Mouse (Mus musculus): ENCODE measurements around the gene Gm49355. TPM values are rescaled to one million over a fixed set of nuclear protein-coding genes. Genes with fewer than 3 reads are reported as not detected.
"Not testable (repeated sequence)": the region's sequence is repeated elsewhere in the genome, so short reads cannot be mapped to it uniquely, and the experiment has no call there.

Gene Gm49355
- total RNA-seq (2017): 0.23 TPM in 1 of 2 replicates, not detected in the other

DNA sequence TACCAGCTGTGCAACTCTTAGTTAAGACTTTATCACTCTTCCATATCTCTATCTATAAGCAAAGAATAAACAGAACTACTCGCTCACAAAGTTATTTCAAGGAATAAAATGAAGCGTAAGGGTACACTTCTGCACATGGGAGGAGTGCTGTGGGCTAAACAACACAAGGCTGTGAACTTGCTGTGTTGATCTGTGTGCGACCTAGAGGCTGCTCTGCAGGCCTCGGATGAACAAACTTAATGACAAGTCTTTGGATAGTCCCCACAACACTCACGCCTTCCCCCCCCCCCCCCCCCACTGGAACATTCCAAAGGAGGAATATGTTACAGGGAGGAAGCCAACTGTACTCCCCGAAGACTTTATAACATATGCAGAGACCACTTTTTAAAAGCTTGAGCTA, at the start of gene Gm49355:
Gm49355 (plus strand) TSS at position 336 of the 400 bp plus-strand sequence.
- no peak for ATAC-seq (ENCODE audit: extremely low read depth, insufficient number of reproducible peaks, low FRiP score, poor library complexity, severe bottlenecking)

DNA sequence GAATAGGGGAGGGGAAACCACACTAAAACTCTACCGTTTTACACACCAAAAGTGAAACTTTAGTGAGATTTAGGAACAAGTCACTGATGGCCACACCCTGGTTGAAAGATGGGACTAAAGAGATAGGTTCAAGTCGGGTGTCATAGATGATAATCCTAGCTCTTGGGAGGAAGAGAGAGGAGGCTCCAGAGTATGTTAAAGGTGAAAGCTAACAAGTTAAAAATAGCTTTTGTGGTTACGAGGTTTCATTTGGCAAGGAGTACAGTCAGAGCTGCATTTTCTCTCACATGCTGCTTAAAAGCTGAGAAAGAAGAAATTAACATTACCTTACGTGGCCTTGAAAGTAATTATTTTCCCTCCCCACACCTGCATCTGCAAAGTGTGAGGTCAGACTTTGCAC, 40.0 kb upstream of the Gm49355 start:
- no peak for ATAC-seq (ENCODE audit: extremely low read depth, insufficient number of reproducible peaks, low FRiP score, poor library complexity, severe bottlenecking)

DNA sequence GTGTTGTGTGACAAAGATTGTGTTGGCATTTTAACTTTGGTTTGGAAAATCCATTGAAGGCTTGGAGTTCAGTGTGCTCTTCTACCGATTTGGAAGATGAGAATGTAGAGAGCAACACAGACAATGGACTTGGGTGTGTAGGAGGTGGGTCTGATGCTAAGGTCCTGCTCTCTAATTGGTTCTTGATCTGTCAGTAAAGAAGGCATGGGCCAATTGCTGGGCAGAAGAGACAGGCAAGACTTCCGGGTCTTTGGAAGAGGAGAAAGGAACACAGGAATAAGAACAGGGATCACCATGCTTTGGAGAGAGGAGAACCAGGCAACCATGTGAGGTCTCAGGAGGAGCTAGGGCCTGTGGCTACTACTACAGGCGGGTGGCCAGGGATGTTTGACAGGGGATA, 7.7 kb upstream of the Gm49355 start:
- ATAC-seq (ENCODE audit: extremely low read depth, insufficient number of reproducible peaks, low FRiP score, poor library complexity, severe bottlenecking): no peak

DNA sequence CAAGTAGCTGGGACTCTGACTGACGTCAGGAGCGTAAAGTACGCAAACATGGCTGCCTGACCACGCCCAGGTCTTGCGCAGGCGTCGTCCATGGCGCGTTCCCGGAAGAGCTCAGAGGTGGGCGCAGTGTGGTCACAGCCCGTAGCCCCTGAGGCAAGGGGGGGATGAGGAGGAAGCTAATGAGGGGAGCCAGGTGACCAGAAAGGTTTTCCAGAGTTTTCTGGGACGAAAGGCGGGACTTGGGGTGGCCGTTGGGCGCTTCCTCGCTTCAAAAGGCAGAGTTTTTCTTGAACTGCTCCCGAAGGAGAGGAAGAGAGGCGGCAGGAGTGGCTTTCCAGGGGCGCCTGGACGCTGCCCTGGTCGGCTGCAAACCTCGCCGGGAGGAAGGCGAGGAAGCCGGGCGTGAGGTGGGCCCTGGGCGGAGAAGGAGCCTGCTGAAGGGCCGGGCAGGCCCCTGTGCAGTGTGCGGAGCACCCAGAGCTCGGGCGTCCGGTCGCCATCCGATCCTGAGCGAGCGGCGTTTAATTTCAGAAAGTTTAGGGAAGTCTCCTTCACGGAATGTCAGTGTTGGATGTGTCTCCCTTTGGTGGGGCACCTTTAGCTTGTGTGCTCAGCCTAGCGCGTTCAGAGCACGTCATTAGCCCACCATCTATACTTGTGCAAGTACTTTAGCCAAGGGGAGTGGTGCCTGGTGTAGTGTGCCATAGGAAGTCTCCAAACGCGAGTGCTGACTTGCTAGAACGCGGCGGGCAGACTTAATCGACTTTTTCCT, 551 bp downstream of the Gm49355 start, which contains the start of gene 3830406C13Rik:
3830406C13Rik (plus strand) TSS at position 33 of the 772 bp plus-strand sequence.
- peak; percentile 89 for ATAC-seq (ENCODE audit: extremely low read depth, insufficient number of reproducible peaks, low FRiP score, poor library complexity, severe bottlenecking)

DNA sequence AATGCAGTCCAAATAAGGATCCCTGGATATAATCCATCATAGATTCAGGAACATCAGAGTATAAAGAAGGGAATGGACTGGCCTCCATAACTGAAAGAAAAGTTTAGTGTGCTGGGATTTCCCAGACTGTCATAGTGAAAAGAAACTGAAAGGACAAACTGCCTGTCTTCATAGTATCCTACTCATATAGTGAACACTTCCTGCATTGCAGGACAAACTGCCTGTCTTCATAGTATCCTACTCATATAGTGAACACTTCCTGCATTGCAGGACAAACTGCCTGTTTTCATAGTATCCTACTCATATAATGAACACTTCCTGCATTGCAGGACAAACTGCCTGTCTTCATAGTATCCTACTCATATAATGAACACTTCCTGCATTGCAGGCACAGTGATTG, 6.0 kb downstream of the Gm49355 start:
- ATAC-seq (ENCODE audit: extremely low read depth, insufficient number of reproducible peaks, low FRiP score, poor library complexity, severe bottlenecking): not testable (repeated sequence)

DNA sequence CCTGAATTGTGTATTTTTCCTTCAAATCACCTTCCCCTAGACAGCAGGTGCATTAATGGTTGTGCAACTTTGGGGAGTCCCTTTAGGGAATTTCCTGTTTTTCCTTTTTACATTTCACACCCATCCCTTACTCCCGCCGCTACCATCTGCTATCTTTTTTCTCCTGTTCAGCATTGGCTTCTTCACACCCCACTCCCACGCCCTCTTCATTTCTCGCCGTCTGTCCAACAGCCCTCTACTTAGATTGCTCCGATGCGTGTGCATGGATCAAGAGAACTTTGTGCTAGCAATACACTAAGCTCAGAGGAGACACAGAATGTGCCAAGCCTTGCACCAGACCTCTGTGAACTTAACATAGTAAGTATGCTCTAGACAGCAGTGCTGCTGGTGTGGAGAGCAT, 12.6 kb downstream of the Gm49355 start:
- ATAC-seq (ENCODE audit: extremely low read depth, insufficient number of reproducible peaks, low FRiP score, poor library complexity, severe bottlenecking): no peak

DNA sequence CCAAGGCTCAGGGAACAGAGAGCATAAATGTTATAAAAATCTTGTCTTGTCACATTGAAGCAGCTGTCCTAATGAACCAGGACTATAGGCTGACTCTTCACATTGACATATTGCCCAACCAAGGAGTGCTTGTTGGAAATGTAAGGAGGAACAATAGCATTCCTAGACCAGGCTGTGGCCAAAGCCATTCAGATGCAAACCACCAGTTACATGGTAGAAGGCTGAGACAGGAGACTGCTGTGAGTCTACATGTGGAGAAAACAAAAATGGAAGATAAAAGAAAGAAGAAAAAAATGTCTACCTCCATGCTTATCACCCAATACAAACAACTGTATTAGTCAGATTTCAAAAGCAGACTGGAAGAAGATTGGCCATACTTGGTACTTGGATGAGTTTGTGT, 15.4 kb downstream of the Gm49355 start:
- no peak for ATAC-seq (ENCODE audit: extremely low read depth, insufficient number of reproducible peaks, low FRiP score, poor library complexity, severe bottlenecking)

DNA sequence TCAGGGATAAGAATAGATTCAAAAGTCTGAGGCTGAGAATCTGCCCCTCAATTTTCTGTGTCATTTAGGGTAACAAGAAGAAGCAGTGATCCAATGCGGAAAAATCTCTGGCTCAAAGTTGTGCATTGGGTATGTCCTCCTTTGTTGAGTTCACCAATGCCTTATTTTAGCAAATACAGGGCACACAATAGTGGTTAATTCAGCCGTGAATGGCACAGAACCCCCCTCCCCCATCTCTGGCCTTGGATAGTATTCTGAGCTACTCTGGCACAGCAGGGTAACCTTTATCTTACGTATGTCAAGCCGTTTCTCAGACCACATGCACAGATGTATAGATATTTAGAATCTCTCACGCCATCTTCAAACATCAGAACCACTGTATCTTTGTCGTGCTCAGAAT, 15.9 kb downstream of the Gm49355 start:
- no peak for ATAC-seq (ENCODE audit: extremely low read depth, insufficient number of reproducible peaks, low FRiP score, poor library complexity, severe bottlenecking)

DNA sequence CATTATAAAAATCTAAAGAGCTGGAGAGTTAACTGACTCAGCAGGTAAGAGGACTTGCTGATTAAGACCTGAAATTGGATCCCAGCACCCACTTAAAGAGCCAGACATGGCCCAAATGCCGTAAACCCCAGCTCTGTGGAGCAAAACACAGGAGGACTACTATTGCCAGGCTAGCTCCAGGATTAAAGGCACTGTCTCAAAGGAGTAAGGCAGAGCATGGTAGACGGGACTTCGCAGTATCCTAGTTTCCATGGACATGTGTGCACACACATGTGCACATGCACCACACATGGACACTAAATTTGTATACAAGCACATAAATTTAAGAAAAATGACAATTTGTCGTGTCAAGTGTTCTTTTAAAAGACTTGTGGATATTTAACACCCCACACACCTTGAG, 16.5 kb downstream of the Gm49355 start:
- ATAC-seq (ENCODE audit: extremely low read depth, insufficient number of reproducible peaks, low FRiP score, poor library complexity, severe bottlenecking): no peak

DNA sequence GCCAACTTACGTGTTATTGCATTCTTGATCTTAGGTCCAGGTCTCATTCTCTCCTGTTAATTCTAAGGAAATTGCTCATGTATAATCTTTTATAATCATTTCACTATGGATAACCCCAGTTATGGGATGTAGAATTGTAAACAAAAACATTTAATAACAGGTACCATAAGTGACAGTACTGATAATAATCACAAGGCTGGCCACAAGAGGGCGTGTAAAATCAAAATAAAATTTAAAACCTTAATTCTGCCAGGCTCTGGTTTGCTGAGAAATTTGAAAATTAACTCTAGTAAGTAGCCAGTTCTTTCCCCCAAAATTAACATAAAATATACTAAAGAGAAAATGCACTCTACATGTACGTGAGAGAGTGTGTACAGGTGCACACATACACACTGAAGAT, 16.9 kb downstream of the Gm49355 start:
- no peak for ATAC-seq (ENCODE audit: extremely low read depth, insufficient number of reproducible peaks, low FRiP score, poor library complexity, severe bottlenecking)

DNA sequence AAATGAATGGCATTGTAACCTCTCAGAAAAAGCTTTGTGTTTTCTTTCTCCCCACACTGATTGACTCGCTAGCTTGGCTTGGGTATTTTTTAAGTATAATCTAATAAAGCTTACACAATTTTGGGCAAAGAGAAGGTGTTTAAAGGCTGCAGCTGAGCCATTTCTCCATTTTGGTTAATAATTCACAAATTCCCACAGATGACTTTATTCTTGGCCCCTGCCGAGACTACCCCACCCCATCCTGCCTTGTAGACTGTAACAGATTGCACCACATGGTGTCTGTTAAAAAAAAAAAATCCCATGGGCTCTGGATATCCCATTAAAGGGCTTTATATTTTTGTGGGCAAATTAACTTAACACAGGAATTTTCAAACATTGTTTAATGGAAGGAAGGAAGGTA, 19.3 kb downstream of the Gm49355 start:
- no peak for ATAC-seq (ENCODE audit: extremely low read depth, insufficient number of reproducible peaks, low FRiP score, poor library complexity, severe bottlenecking)

DNA sequence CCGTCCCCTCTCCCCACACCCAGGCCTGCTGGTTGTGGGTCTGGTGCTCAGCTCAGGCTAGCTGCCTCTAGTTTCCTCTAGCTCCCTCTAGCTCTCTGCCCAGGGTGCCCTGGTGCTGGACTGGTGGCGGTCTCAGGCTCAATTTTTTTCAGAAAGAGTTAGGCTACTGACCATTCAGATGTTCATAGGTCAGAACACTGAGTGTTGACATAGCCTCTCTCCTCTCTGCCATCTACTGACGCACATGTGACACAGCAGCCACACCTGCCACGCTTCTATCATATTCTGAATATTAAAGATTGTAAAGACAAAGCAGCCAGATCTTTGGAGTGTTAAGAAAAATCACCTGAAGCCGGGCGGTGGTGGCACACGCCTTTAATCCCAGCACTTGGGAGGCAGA, 49.8 kb downstream of the Gm49355 start:
- ATAC-seq (ENCODE audit: extremely low read depth, insufficient number of reproducible peaks, low FRiP score, poor library complexity, severe bottlenecking): no peak

DNA sequence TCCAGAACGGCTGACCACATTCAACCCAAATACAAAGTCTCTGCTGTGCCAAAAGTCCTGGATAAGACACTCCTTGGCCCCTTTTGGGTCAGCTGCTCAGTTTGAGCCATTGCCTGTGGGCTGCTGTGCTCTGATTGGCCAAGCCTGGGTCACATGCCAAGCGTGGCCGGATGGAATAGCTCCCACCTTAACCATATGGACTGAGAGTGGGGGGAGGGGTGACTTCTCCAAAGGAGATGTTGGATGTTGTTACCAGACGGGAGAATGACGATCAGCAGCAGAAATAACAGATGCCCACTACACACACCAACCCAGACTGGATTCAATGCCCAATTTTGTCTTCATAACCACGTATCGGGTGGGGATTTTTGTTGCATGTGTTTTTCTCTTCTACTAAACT, 51.1 kb downstream of the Gm49355 start:
- no peak for ATAC-seq (ENCODE audit: extremely low read depth, insufficient number of reproducible peaks, low FRiP score, poor library complexity, severe bottlenecking)

DNA sequence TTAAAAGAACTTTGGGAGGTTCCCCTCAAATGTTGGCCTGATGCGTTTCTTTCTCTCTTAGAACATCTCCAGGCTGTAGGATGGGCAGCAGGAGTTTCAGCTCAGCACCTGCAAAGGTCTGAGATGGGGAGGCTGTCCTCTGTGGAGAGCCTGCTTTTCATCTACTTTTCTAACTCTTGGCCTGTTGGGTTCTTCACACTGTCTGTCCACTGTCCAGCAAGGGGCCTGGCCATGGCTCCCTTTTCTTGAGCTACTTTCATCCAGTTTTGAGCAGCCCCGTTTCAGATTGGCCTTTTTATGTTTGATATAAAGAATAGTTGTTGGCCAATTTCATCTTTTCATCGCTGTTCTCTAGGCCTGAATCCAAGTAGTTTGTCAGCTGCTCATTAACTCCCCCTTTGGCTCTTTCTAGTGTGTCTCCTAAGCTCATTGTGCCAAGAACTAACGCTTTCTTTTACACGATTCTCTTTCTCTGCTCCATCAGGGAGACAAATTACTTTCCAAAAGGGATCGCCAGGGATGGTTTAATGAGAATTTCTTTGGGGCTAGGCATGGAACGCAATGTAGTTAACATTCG, 53.7 kb downstream of the Gm49355 start:
- no peak for ATAC-seq (ENCODE audit: extremely low read depth, insufficient number of reproducible peaks, low FRiP score, poor library complexity, severe bottlenecking)

DNA sequence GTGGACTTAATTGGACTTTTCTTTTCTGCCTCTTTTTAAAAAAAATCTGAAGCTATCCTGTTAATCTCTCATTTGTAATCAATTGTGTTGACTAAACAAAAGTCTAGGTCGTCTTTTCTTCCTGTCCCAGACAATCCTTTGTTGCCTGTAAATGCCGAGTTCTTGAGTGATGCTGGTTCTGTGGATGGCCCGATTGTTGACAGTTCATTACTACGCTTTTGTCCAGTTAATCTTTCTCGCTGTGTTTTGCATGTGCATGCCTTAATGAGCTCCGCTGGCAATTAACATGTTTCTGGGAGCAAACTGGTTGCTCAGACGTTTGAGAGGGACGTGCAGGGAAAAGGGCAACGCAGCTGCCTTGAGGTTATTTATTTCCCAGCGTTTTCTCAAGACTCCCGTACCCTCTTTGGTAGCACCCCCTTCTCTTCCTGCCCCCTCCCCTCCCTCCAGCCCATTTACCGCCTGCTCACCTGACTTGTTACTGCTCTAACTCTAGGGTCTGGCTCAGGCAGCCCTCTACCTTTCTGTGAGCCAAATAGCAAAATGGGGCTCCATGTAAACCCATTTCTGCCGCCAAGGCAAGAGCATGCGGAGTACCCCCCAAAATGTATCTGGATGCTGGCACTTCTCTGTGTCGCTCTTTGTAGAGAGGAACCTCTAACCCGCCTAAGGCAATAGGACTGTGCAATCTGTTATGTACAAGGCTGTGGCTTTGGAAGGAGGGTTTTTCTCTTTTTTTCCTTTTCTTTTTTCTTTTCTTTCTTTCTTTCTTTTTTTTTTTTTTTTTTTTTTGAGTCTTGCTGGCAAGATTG, 54.4 kb downstream of the Gm49355 start:
- no peak for ATAC-seq (ENCODE audit: extremely low read depth, insufficient number of reproducible peaks, low FRiP score, poor library complexity, severe bottlenecking)

DNA sequence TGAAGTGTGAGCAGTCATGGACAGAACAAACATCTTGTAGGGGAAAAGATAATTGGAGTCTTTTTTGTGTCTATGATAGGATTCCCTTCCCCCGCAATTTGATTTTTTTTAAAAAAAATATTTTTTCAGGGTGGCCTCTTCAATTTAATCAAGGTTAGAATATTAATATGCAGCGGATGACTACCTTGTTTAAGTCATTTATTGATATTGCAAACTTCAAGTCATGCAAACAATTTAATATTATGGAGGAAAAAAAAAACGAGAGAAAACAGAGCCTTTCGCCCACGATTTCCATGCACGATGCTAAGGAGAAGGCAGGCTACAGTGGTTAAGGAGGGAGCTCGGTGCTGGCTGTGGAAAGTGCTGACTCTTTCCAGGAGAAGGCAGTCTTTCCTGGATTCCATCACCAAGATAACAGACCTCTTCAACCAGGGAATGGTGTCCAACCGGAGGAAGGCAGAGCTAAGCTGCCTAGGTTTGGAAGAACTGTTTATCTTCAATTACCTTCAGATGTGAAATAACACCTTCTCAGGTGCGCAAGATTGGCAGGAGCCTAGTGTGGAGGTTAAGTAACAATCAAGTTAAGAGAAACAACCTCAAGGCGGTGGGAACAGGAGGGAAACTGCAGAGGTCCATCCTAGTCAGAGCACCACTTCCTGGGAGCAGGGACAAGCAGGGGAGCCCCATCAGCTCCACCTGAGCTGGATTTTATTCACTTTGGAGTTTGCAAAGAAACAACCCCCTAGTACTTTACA, 55.2 kb downstream of the Gm49355 start:
- no peak for ATAC-seq (ENCODE audit: extremely low read depth, insufficient number of reproducible peaks, low FRiP score, poor library complexity, severe bottlenecking)

DNA sequence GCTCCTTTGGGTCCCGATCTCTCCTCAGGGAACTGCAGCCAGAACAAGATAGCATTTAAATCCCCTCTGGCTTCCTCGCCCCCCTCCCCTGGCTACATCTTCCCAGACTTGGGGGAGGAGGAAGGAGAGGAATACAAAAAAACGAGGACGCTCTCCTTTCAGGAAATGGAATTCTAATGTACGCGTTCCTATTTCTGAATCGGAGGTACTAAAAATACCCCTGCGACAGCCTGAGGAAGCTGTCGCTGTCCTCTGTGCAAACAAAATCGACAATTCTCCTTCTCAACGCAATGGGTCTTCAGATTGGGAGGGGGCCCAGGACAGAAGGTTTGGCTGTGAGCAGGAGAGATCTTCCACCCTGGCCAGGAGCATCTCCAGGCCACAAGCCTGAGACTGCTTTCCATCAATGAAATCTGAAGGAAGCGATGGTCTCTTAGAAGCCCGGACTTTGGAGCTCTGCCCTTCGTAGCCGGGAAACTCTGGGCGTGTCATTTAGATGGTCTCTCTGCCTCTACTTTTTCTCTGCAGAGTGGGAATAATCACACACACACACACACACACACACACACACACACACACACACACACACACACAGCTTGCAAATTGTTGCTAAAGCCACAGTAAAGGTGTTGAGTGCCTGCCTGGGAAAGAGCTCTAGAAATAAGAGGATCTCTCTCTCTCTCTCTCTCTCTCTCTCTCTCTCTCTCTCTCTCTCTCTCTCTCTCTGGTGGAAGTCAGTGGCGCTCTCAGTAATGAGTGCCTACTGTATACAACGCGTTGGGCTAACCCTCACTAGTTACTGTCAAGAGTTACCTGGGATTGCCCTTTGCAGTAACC, 56.7 kb downstream of the Gm49355 start:
- no peak for ATAC-seq (ENCODE audit: extremely low read depth, insufficient number of reproducible peaks, low FRiP score, poor library complexity, severe bottlenecking)

DNA sequence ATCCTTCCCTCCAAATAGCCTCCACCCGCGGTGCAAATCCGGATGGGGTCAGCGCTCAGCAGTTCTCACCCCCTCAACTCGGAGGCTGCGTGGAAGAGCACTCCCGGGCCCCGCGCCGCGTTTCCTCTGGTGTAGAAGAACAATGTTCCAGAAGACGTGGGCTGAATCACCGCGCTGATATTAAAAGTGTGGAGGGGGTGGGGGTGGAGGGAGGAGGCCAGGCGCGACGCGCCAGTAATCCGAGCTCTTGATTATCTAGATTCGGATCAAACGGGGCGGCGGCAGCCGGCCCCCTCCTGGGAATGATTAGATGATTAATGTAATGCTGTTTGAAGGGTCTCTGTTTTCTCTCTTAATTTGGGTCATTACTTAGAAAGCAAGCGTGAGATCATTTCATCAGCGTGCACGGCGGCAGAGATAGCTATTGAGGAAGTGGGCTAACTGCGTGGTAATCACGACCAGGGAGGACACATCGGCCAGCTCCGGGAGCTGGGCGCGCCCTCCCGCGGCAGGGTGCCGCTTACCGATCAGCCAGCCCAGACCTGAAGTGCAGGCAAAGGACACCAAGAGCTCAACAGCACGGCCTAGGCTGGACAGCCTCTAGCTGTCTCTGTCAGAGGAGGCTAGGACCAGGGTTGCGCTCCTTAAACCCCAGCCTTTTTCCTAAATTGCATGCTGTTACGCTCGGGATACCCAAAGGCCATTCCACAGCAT, 57.5 kb downstream of the Gm49355 start:
- no peak for ATAC-seq (ENCODE audit: extremely low read depth, insufficient number of reproducible peaks, low FRiP score, poor library complexity, severe bottlenecking)

All from neutrophil, adult 5-6 weeks (primary cell).